Mouse (Mus musculus) heart, postnatal 0 days (tissue): ENCODE measurements around the gene Myo1d. TPM values are rescaled to one million over a fixed set of nuclear protein-coding genes. Genes with fewer than 3 reads are reported as not detected.

Experiments
- ATAC-seq: fragments of 200-750 bp; cut with Nextera tagmentation; 2 replicates; pipeline ENCODE4 v1.8.0; 2017; ENCODE audit warnings: low read depth, moderate number of reproducible peaks, moderate library complexity; ENCODE audit not compliant: insufficient read depth
- DNase-seq: peaks from one replicate; pipeline ENCODE4 v3.0.0-alpha.2; 2016; ENCODE audit warnings: low spot score
- H3K27ac ChIP-seq: fragments of 300-500 bp; sonication (generic); 2 replicates; pipeline ENCODE4 v1.5.1; 2014; ENCODE audit warnings: low read depth, mild to moderate bottlenecking
- H3K27me3 ChIP-seq: fragments of 300-500 bp; sonication (generic); 2 replicates; pipeline ENCODE4 v1.6.1; 2014; ENCODE audit warnings: low read length, mixed read lengths; ENCODE audit not compliant: control insufficient read depth, insufficient read depth
- H3K36me3 ChIP-seq: fragments of 300-500 bp; sonication (generic); replicated peaks from 2 replicates; pipeline ENCODE4 v1.6.1; 2014; ENCODE audit warnings: low read length, mixed read lengths; ENCODE audit not compliant: control insufficient read depth, insufficient read depth
- H3K4me1 ChIP-seq: fragments of 300-500 bp; sonication (generic); 2 replicates; pipeline ENCODE4 v1.6.1; 2014; ENCODE audit warnings: antibody characterized with exemption; ENCODE audit not compliant: control insufficient read depth, insufficient read depth
- H3K4me2 ChIP-seq: fragments of 300-500 bp; sonication (generic); 2 replicates; pipeline ENCODE4 v1.6.1; 2014; ENCODE audit warnings: low read depth, mild to moderate bottlenecking, low read length, moderate library complexity
- H3K4me3 ChIP-seq: fragments of 300-500 bp; sonication (generic); 2 replicates; pipeline ENCODE4 v1.5.1; 2014; ENCODE audit warnings: low read depth, low read length
- H3K9ac ChIP-seq: fragments of 300-500 bp; sonication (generic); replicated peaks from 2 replicates; pipeline ENCODE4 v1.6.1; 2014; ENCODE audit warnings: low read depth, low read length, mixed read lengths
- H3K9me3 ChIP-seq: fragments of 300-500 bp; sonication (generic); replicated peaks from 2 replicates; pipeline ENCODE4 v1.6.1; 2016; ENCODE audit warnings: low read length; ENCODE audit not compliant: control insufficient read depth
- CTCF ChIP-seq: IDR thresholded peaks from 2 replicates; pipeline ENCODE4 v1.5.1; 2016; ENCODE audit warnings: antibody characterized with exemption, control low read depth, low read depth
- EP300 ChIP-seq: IDR thresholded peaks from 2 replicates; pipeline ENCODE4 v1.6.1; 2016; ENCODE audit warnings: antibody characterized with exemption, low read depth
- WGBS: fragments of 180-500 bp; shearing (Covaris S2); extraction: QIAGEN DNeasy Blood & Tissue Kit; methylation state at CpG from one replicate; pipeline ENCODE4 v1.1.7; 2014; 5-methylcytosine and 5-hydroxymethylcytosine counted together
- polyA plus RNA-seq: library from polyadenylated mRNA; unstranded; fragments of >200 nt; fragmentation: Nextera tagmentation; extraction: Ambion mirVana; gene quantifications from 2 replicates; pipeline ENCODE4 v1.2.1, GENCODE M21; 2015
- total RNA-seq: library from RNA; depleted of rRNA; stranded (reverse); fragments of >200 nt; gene quantifications from 2 replicates; pipeline ENCODE4 v1.2.3, GENCODE M21; 2014; ENCODE audit warnings: low replicate concordance

Myo1d gene
- total and polyA plus RNA-seq, 2 experiments from 2014 or later, result 4.5 to 4.6 TPM

DNA sequence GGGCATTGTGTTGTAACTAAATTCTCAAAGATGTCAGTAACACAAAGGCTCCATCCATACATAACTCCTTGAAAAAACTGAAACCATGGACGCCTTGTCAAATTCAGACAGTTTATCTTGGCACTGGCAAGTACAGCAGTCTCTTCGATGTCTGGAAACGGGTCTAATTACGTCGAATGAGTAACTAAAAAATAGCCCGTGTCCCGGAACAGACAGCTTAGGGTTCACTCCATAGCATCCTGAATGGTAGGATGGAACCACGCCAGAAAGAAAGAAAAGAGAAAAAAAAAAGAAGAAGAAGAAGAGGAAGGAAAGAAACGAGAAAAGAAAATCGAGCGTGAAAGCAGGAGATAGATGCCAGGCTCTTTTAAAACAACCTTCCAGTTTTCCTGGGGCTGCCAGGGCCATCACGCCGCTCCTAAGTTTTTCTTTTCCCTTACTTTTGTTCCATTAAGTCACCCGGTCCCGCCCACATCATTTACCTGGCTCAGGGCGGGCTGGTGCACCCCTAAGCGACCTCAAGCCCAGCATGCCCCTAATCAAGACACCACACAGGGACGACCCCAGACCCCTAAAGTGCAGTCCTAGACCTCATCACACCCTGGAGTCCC lies 804 bp downstream of the Myo1d start:
- Histone ChIP-seq H3K27me3 (no peaks in the 10 kb centered on the region), H3K9ac (peak overlapping the region; percentile 64), H3K36me3 (no peaks in the 10 kb centered on the region), H3K4me2 (peak overlapping the region; percentile 96), H3K4me3 (peak overlapping the region; percentile 76), H3K9me3 (no peaks in the 10 kb centered on the region), H3K27ac (peak overlapping the region; percentile 65), H3K4me1 (no peaks in the 10 kb centered on the region; the same call in 1 of the 2 replicates)
- ATAC-seq, result no peak
- TF ChIP-seq CTCF, result no peak
- TF ChIP-seq EP300, result no peak
- WGBS, result 4% methylated on average over 18 of the region's 18 CpGs
- no peak for DNase-seq

DNA sequence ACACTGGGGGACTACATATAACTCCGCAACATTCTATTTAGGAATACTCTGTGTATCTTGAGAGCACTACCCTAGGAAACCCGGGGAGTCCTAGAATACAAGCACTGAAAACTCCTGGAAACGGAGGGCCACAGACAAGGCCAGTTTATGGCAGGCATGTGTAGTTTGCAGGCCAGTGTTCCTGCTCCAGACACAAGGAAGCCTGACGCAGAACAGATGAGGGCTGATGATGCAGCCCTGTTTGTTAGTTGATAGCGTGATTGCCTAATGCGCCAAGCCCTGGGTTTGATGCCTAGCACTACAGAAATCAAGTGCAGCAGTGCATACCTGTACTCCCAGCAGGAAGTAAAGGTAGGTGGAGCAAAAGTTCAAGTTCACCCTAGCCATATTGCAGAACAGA lies 1.7 kb downstream of the Myo1d start:
- H3K9ac ChIP-seq, result no peak overlapping the region
- H3K9me3 ChIP-seq, result no peaks in the 10 kb centered on the region
- ATAC-seq, result no peak
- DNase-seq, result no peak
- H3K4me3 ChIP-seq, result no peak overlapping the region
- no peaks in the 10 kb centered on the region for H3K36me3 ChIP-seq
- H3K27me3 ChIP-seq, result no peaks in the 10 kb centered on the region
- H3K27ac ChIP-seq, result no peak overlapping the region
- TF ChIP-seq CTCF (no peak), EP300 (no peak)
- 68% methylated on average over 6 of the region's 6 CpGs for WGBS
- no peaks in the 10 kb centered on the region for H3K4me1 ChIP-seq
- no peak overlapping the region for H3K4me2 ChIP-seq

DNA sequence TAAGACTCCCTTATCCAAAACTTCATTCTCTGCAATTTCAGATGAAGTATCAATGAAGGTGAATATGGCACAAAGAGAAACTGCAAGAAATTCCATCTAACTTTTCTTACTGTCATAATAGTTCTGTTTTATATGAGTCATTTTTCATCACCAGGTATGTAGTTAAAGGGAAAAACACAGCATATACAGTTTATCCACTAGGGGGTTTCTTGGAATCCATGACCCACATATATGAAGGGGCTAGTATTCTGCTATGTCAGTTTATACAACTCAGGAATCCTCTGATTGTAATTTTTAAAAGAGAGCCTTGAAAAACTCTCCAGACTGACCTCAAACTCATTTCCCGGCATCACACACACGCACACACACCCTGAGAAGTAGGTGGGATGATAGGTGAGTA lies 2.1 kb downstream of the Myo1d start:
- no peak overlapping the region for H3K4me2 ChIP-seq
- H3K9ac ChIP-seq, result no peak overlapping the region
- H3K9me3 ChIP-seq, result no peaks in the 10 kb centered on the region
- TF ChIP-seq EP300 (no peak), CTCF (peak; percentile 14; the same call in 1 of the 2 replicates)
- H3K4me1 ChIP-seq, result no peaks in the 10 kb centered on the region
- no peaks in the 10 kb centered on the region for H3K36me3 ChIP-seq
- no peak overlapping the region for H3K27ac ChIP-seq
- H3K27me3 ChIP-seq, result no peaks in the 10 kb centered on the region
- no peak overlapping the region for H3K4me3 ChIP-seq
- DNase-seq (no peak), ATAC-seq (no peak)
- 76% methylated on average over 2 of the region's 2 CpGs for WGBS

DNA sequence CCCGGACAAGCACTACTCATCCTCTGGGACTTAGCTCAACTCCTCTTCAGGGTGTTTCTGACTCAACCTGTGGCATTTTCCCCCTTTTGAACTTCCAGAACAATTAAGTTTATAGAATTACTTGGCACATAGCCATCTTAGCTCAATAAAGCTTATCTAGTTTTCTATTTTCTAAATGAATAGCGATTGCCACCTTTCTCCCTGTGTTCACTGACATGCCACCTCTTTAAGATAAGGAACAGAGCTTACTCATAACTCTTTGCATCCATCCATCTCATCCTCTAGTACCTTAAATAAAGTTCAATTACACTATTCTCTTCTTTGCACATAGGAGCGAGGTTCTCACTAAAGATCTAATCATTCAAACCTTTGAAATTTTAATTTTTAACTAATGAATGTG lies 4.3 kb downstream of the Myo1d start:
- Histone ChIP-seq H3K9me3 (no peaks in the 10 kb centered on the region), H3K9ac (no peak overlapping the region), H3K4me2 (no peak overlapping the region), H3K4me1 (no peaks in the 10 kb centered on the region), H3K36me3 (no peaks in the 10 kb centered on the region), H3K4me3 (no peak overlapping the region), H3K27ac (no peak overlapping the region), H3K27me3 (no peaks in the 10 kb centered on the region)
- 43% methylated on average over 3 of the region's 3 CpGs for WGBS
- DNase-seq (no peak), ATAC-seq (no peak)
- TF ChIP-seq EP300, result no peak
- TF ChIP-seq CTCF, result no peak

DNA sequence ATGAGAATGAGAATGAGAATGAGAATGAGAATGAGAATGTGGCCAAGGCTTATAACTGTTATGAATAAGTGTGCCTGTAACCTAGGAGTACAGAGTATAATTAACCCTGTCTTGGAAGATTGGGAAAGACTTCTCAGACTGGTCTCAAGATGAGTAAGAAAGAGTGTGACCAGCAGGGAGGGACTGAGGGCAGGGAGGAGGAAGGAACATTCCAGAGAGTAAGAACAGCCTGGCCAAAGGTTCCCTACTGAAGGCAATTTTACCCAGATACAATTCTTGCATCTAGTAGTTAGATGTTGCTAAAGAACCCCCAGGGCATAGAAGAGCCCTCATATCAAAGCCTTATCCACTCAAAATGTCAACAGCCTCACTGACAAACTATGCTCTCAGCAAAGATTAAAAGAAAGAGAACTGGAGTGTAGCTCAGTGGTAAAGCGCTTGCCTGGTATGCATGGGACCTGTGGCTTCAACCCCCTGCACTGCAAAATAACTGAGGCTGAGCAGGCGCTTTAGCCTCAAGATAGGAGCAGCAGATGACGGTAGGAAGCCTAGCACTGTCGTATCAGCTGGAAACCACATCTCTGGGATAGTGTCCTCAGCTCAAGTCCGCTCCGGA lies 7.1 kb downstream of the Myo1d start:
- DNase-seq (no peak), ATAC-seq (no peak)
- 41% methylated on average over 6 of the region's 6 CpGs for WGBS
- Histone ChIP-seq H3K27me3 (no peaks in the 10 kb centered on the region), H3K36me3 (no peaks in the 10 kb centered on the region), H3K9me3 (no peaks in the 10 kb centered on the region), H3K4me3 (no peak overlapping the region), H3K9ac (no peak overlapping the region), H3K27ac (no peak overlapping the region), H3K4me1 (no peaks in the 10 kb centered on the region), H3K4me2 (no peak overlapping the region)
- TF ChIP-seq EP300 (no peak), CTCF (no peak)
